Mouse (Mus musculus): ENCODE measurements around the gene Lpar2. TPM values are rescaled to one million over a fixed set of nuclear protein-coding genes. Genes with fewer than 3 reads are reported as not detected.

Gene Lpar2
- polyA plus RNA-seq, 1 experiment from 2014 or later: 0.70 TPM

DNA sequence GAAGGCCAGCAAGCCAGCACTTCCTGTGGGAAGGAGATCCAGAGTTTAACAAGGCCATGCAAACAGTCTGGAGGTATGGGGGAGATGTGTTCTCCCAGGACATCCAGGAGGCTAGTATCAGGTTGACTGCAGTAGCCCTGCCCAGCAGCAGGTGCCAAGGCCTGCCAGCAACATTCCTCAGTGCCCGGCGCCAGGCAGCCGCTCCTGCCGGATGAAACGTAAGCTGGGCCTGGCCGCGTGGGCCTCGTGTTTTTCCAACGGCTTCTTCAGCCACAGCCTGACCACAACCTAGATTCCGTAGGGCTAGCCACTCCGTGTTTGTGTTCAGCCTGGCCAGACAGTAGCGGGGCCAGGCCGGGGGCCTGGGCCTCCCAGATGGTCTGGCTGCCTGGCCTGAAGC, 52.4 kb downstream of the Lpar2 start:
- ATAC-seq (ENCODE audit: low read depth): no peak

DNA sequence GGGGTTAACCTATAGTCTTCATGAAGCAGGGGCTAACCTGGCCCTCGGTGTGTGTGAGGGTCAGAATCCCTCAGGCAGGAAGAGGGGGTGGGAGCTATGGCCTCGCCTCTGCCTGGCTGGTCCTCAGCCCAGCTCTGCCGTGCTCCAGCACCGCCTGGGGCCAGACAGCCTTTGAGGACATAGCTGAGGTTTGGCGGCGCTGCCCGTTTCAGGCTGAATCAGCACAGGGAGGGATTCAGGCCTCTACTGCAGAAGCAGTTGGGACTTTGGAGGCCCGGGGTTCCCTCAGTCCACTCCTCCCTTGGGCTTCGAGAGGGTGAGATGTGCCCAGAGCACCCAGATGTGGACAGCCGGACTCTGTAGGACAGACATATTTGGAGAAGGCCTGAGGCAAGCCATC, 53.9 kb downstream of the Lpar2 start:
- no peak for ATAC-seq (ENCODE audit: low read depth)
- Histone ChIP-seq H3K27ac (replicated peaks) (no peak overlapping the region), H3K9me3 (no peaks in the 10 kb centered on the region), H3K36me3 (peaks cover 15% of the 10 kb centered on the region; the same call in 1 of the 2 replicates), H3K4me3 (no peak overlapping the region), H3K9ac (no peak overlapping the region), H3K4me1 (replicated peaks) (peaks cover 11% of the 10 kb centered on the region), H3K27me3 (peaks cover 43% of the 10 kb centered on the region), H3K4me2 (no peak overlapping the region)
- WGBS: 47% methylated on average over 10 of the region's 10 CpGs

More for the DNA sequence above, 52.4 kb downstream of the Lpar2 start:
- H3K4me2 ChIP-seq: no peak overlapping the region
- H3K27ac ChIP-seq (replicated peaks): no peak overlapping the region
- WGBS: 86% methylated on average over 13 of the region's 13 CpGs
- no peaks in the 10 kb centered on the region for H3K4me1 ChIP-seq (replicated peaks)
- no peak overlapping the region for H3K9ac ChIP-seq
- peaks cover 15% of the 10 kb centered on the region; the same call in 1 of the 2 replicates for H3K36me3 ChIP-seq
- H3K4me3 ChIP-seq: no peak overlapping the region
- H3K27me3 ChIP-seq: peaks cover 28% of the 10 kb centered on the region
- H3K9me3 ChIP-seq: no peaks in the 10 kb centered on the region

DNA sequence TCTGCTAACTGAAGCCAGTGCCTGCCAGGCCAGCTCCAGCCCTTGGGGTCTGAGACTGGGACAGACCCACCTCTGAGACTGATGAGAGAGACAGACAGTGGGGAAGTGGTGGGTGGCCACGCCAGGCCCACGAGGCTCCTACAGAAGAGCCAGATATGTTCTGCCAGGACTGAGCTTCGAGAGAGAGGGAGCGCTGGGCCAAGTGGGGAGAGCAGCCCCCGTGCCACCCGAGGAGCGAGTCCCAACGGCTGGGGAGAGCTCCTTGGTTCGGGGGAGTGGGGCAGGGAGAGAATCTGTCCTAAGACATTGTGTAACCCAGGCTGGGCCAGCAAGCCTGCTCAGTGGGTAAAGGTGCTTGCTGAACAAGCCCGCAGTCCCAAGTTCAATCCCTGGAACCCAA, 54.7 kb downstream of the Lpar2 start:
- 74% methylated on average over 10 of the region's 10 CpGs for WGBS

DNA sequence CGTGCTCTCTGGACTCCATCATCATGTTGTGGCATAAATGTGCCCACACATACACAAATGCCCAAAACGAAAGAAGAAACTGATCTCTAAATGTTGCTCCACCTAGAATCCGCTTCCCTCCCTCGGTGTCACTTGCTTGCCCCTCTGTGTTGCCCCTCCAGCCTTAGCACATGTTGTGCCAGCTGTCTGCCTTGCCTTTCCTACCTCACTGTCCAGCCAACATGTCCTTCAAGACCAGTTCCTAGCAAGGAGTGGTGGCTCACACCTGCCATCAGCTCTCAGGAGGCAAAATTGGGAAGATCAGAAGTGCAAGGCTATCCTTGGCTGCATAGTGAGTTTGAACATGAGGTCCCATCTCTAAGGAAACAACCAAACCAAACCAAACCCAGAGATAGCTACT, 55.2 kb downstream of the Lpar2 start:
- Histone ChIP-seq H3K9me3 (no peaks in the 10 kb centered on the region), H3K36me3 (0 out of 2 replicates have a peak, but pooled peaks cover 5% of the 10 kb centered on the region), H3K4me2 (no peak overlapping the region), H3K27me3 (peaks cover 56% of the 10 kb centered on the region), H3K9ac (no peak overlapping the region), H3K4me3 (no peak overlapping the region), H3K4me1 (replicated peaks) (peaks cover 23% of the 10 kb centered on the region), H3K27ac (replicated peaks) (no peak overlapping the region)
- WGBS: 87% methylated on average over 4 of the region's 4 CpGs
- ATAC-seq (ENCODE audit: low read depth): no peak

More for the DNA sequence above, 54.7 kb downstream of the Lpar2 start:
- no peaks in the 10 kb centered on the region for H3K9me3 ChIP-seq
- H3K4me1 ChIP-seq (replicated peaks): peaks cover 19% of the 10 kb centered on the region
- no peak overlapping the region for H3K4me2 ChIP-seq
- H3K27ac ChIP-seq (replicated peaks): no peak overlapping the region
- no peak for ATAC-seq (ENCODE audit: low read depth)
- no peak overlapping the region for H3K9ac ChIP-seq
- peaks cover 51% of the 10 kb centered on the region for H3K27me3 ChIP-seq
- peaks cover 9% of the 10 kb centered on the region; the same call in 1 of the 2 replicates for H3K36me3 ChIP-seq
- H3K4me3 ChIP-seq: no peak overlapping the region

DNA sequence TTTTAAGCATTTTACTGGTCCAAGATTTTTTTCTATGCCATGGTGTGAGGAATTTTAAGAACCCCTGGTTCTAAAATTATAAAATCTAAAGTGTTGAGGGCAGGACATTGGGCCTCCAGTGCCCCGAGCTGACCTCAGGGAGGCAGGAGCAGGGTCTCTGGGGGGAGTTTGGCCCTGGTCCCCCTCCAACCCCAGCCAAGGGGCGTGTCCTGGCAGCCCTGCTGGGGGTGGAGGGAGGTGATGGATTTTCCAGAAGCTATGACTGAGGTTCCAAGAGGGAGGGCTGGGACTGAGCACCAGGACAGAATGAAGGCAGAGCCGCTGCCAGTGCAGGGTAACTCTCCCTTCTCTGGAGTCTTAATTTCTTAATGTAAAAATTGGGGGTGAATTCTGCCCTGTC, 55.8 kb downstream of the Lpar2 start:
- no peak overlapping the region for H3K9ac ChIP-seq
- H3K4me3 ChIP-seq: no peak overlapping the region
- no peak overlapping the region for H3K27ac ChIP-seq (replicated peaks)
- H3K4me2 ChIP-seq: no peak overlapping the region
- H3K27me3 ChIP-seq: peaks cover 62% of the 10 kb centered on the region
- ATAC-seq (ENCODE audit: low read depth): no peak
- no peaks in the 10 kb centered on the region for H3K36me3 ChIP-seq
- WGBS: 69% methylated on average over 3 of the region's 3 CpGs
- no peaks in the 10 kb centered on the region for H3K9me3 ChIP-seq
- H3K4me1 ChIP-seq (replicated peaks): peaks cover 29% of the 10 kb centered on the region

DNA sequence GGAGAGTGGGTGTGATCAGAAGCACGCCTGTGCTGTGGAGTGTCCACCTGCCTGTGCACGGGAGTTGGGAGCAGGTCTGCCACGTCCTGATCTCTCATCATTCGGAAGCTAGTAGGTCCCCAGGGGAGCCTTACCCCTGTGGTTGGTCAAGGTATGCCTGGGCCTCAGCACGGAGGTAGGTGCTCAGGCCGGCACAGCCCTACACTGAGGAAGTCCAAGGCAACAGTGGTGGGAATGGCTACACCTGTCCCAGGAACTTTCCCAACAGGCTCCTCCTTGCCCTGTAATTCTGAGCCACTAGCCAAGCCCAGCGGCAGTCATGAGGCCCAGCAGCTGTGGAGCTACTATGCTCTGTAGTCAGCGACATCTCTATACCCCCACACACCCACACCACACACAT, 57.4 kb downstream of the Lpar2 start:
- WGBS: 55% methylated on average over 8 of the region's 8 CpGs
- no peak overlapping the region for H3K9ac ChIP-seq
- peaks cover 29% of the 10 kb centered on the region for H3K4me1 ChIP-seq (replicated peaks)
- no peak overlapping the region for H3K27ac ChIP-seq (replicated peaks)
- H3K4me2 ChIP-seq: no peak overlapping the region
- no peaks in the 10 kb centered on the region for H3K9me3 ChIP-seq
- H3K36me3 ChIP-seq: no peaks in the 10 kb centered on the region
- H3K27me3 ChIP-seq: peaks cover 79% of the 10 kb centered on the region
- no peak overlapping the region for H3K4me3 ChIP-seq
- no peak for ATAC-seq (ENCODE audit: low read depth)

Other genes starting within 250 kb of the Lpar2 start
- gene Zfp868, start 196.9 kb upstream of the Lpar2 start, polyA plus RNA-seq (2015; fragmentation: Nextera tagmentation; extraction: Ambion mirVana): 43.8 and 44.4 TPM in 2 replicates
- 2.9 and 3.1 TPM in 2 replicates for gene Zfp964, start 167.9 kb upstream of the Lpar2 start, polyA plus RNA-seq (2015; fragmentation: Nextera tagmentation; extraction: Ambion mirVana)
- 25.1 and 28.9 TPM in 2 replicates for gene Zfp869, start 111.7 kb upstream of the Lpar2 start, polyA plus RNA-seq (2015; fragmentation: Nextera tagmentation; extraction: Ambion mirVana)
- 10.1 and 10.5 TPM in 2 replicates for gene Zfp963, start 72.5 kb upstream of the Lpar2 start, polyA plus RNA-seq (2015; fragmentation: Nextera tagmentation; extraction: Ambion mirVana)
- gene Gm20422, start 47.5 kb upstream of the Lpar2 start, polyA plus RNA-seq (2015; fragmentation: Nextera tagmentation; extraction: Ambion mirVana): 0.50 and 0.55 TPM in 2 replicates
- 43.7 and 45.4 TPM in 2 replicates for gene Atp13a1, start 31.3 kb upstream of the Lpar2 start, polyA plus RNA-seq (2015; fragmentation: Nextera tagmentation; extraction: Ambion mirVana)
- gene Zfp866, start 31.3 kb upstream of the Lpar2 start, polyA plus RNA-seq (2015; fragmentation: Nextera tagmentation; extraction: Ambion mirVana): 39.6 and 45.7 TPM in 2 replicates
- gene Gmip, start 13.8 kb upstream of the Lpar2 start, polyA plus RNA-seq (2015; fragmentation: Nextera tagmentation; extraction: Ambion mirVana): 24.8 and 27.6 TPM in 2 replicates
- gene Pbx4, start 10.1 kb downstream of the Lpar2 start, polyA plus RNA-seq (2015; fragmentation: Nextera tagmentation; extraction: Ambion mirVana): 50.9 and 58.8 TPM in 2 replicates
- 3.1 and 3.9 TPM in 2 replicates for gene Cilp2, start 65.3 kb downstream of the Lpar2 start, polyA plus RNA-seq (2015; fragmentation: Nextera tagmentation; extraction: Ambion mirVana)
- 3.4 TPM in 2 replicates for gene Tssk6, start 79.8 kb downstream of the Lpar2 start, polyA plus RNA-seq (2015; fragmentation: Nextera tagmentation; extraction: Ambion mirVana)
- gene Ndufa13, start 80.1 kb downstream of the Lpar2 start, polyA plus RNA-seq (2015; fragmentation: Nextera tagmentation; extraction: Ambion mirVana): 169 and 186 TPM in 2 replicates
- 10.0 and 12.1 TPM in 2 replicates for gene Yjefn3, start 80.3 kb downstream of the Lpar2 start, polyA plus RNA-seq (2015; fragmentation: Nextera tagmentation; extraction: Ambion mirVana)
- gene Gatad2a, start 174.0 kb downstream of the Lpar2 start, polyA plus RNA-seq (2015; fragmentation: Nextera tagmentation; extraction: Ambion mirVana): 30.6 and 31.8 TPM in 2 replicates
- gene Mau2, start 220.3 kb downstream of the Lpar2 start, polyA plus RNA-seq (2015; fragmentation: Nextera tagmentation; extraction: Ambion mirVana): 68.1 and 68.7 TPM in 2 replicates
- gene Sugp1, start 220.4 kb downstream of the Lpar2 start, polyA plus RNA-seq (2015; fragmentation: Nextera tagmentation; extraction: Ambion mirVana): 57.7 and 59.2 TPM in 2 replicates